Mouse (Mus musculus) adrenal gland, adult 18-20 months (tissue): ENCODE measurements at regions not wholly inside any gene's neighbourhood (a gene's known extent, or its start where the extent isn't known, plus 50 kb on each side); places are given as distances from the start of the nearest gene placed in this dataset.
"Not testable (repeated sequence)": the region's sequence is repeated elsewhere in the genome, so short reads cannot be mapped to it uniquely, and the experiment has no call there.

Experiments
- DNase-seq, 2 experiments: peaks; one replicate each; pipeline ENCODE4 v3.0.0; 2021 to 2022; ENCODE audit warnings: low spot score in 2 of 2

DNA sequence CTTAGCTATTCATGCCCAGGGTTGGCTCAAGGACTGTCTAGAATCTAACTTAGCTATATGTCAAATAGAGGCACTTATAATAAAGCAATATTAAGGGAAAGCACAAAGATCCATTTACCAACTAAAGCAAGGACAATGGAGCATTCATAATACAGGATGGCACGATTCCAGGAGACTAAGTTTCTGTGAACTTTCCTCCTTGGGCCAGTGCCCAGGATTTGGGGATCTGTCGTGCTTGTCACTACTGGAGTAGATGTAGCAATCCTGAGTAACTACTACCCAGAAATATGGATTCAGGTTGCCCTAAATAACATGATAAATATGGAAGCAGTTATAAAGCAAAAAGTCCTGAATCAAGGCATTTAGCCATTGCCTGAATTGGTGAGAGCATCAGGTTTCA is 233.7 kb downstream of the AI429214 start:
- peak in 1 of 2 experiments; percentile 4 for DNase-seq

DNA sequence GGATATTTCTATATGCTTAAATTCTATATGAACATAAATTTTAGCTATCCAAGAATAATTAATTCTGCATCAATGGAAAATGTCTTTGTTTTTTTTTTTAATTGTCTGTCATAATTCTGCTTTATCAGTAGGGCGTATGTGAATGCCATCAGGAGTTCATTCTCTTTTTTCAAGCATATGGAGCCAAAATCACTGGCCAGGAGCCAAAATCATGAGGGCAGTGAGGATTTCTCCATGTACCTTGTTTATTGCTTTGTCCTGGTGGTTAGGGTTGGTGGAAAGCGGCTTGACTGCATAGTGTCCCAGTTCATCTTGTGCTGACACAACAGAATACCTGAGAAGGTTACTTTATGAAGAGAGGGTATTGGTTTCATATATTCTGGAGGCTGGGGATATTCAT is 243.9 kb downstream of the AI429214 start:
- DNase-seq, result no peak

DNA sequence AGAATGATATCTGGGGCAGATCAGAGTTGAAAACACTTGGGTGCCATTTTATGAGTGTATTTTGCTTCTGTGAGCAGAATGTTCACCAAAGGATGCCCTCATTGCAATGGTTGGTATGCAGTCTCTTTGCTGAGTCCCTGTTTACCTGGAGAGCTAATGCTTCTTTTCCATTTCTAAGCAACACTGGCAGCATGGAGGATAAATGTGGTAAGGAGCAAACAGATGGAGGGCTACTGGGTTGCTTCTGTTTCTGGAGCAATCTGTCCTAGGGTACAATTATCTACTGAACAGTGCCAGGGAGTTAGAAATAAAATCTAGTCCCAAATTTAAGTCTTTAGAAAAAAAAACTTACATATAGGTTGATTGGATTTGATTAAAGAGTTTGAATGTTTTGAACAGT is 245.9 kb downstream of the AI429214 start:
- no peak for DNase-seq

DNA sequence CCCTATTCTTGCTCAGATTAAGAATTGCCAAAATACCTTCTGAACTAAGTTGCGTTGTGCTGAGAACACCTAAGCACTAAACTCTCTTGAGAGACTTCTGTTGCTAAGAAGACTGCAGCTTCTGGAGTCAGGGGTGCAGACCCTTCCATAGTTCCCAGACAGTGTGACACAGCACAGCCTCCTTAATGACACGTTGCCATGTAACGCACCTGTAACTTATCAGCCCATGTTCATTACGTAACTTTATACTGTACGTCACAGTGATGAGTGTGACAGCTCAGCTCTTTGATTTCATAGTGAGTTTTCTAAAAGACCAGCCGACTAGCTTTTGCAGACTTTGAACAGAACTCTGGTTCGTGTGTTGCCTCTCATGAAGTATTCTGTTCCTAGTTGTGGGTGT is 257.8 kb downstream of the AI429214 start:
- DNase-seq, result not testable (repeated sequence)

DNA sequence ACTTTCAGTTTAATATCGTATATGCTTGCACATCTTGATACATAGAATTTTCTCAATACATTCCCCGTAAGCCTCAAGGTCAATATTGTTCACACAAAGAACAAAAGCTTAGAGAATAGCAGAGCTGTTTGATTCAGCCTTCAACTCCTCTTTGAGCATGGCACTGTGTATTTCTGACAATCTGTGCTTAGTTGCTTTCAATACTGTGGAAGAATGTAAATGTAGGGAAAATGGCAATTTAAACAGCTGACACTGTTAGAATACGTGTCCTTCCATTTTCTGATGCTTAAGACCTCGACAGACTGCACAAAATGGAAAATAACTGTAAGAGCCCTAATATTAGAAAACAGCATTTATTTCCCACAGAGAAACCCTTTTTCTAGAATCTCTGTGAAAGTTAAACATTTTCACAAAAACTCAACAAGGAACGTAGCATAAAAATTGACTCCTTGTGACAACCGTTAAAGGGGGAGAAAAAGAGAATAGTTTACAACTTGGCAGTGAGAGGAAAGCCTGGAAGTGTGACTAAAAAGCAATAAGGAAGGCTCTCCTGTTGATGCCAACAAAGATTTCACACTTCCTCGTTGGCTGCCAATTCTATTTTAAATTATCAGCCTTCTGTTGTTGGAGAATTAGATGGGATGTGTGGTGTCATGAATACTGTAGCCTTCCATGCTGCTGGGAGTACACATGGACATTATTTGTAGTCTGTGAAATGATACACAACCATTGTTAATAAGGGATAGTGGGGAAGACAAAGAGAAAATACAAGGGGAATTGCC is 297.9 kb downstream of the AI429214 start:
- DNase-seq, result no peak
